Mouse (Mus musculus) limb, embryonic 10.5 days (tissue): ENCODE data around the gene Hmgcr. TPM values are rescaled to one million over a fixed set of nuclear protein-coding genes. Genes with fewer than 3 reads are reported as not detected.
"Not testable (repeated sequence)": the region's sequence is repeated elsewhere in the genome, so short reads cannot be mapped to it uniquely, and the experiment has no call there.

Experiments used
- DNase-seq: peaks from one replicate; pipeline ENCODE4 v3.0.0-alpha.2; 2017; ENCODE audit warnings: low spot score
- H3K27ac ChIP-seq: fragments of 300-500 bp; sonication (generic); 2 replicates; pipeline ENCODE4 v1.5.1; 2016; ENCODE audit warnings: mild to moderate bottlenecking
- H3K27me3 ChIP-seq: fragments of 300-500 bp; sonication (generic); 2 replicates; pipeline ENCODE4 v1.6.1; 2016; ENCODE audit warnings: low read depth, mild to moderate bottlenecking; ENCODE audit not compliant: poor library complexity, severe bottlenecking
- H3K36me3 ChIP-seq: fragments of 300-500 bp; sonication (generic); 2 replicates; pipeline ENCODE4 v1.6.1; 2016; ENCODE audit warnings: mild to moderate bottlenecking, moderate library complexity
- H3K4me1 ChIP-seq: fragments of 300-500 bp; sonication (generic); 2 replicates; pipeline ENCODE4 v1.6.1; 2016
- H3K4me3 ChIP-seq: fragments of 300-500 bp; sonication (generic); 2 replicates; pipeline ENCODE4 v1.5.1; 2016; ENCODE audit warnings: mild to moderate bottlenecking, moderate library complexity
- H3K9me3 ChIP-seq: fragments of 300-500 bp; sonication (generic); replicated peaks from 2 replicates; pipeline ENCODE4 v1.6.1; 2016; ENCODE audit warnings: mild to moderate bottlenecking
- WGBS: fragments of 180-500 bp; shearing (Covaris S2); methylation state at CpG from one replicate; pipeline ENCODE4 v1.1.7; 2016; 5-methylcytosine and 5-hydroxymethylcytosine counted together
- polyA plus RNA-seq: library from polyadenylated mRNA; unstranded; fragments of >200 nt; fragmentation: Nextera tagmentation; extraction: Ambion mirVana; gene quantifications from 2 replicates; pipeline ENCODE4 v1.2.1, GENCODE M21; 2016

Gene Hmgcr
- polyA plus RNA-seq, 1 experiment from 2014 or later = 133 TPM

DNA sequence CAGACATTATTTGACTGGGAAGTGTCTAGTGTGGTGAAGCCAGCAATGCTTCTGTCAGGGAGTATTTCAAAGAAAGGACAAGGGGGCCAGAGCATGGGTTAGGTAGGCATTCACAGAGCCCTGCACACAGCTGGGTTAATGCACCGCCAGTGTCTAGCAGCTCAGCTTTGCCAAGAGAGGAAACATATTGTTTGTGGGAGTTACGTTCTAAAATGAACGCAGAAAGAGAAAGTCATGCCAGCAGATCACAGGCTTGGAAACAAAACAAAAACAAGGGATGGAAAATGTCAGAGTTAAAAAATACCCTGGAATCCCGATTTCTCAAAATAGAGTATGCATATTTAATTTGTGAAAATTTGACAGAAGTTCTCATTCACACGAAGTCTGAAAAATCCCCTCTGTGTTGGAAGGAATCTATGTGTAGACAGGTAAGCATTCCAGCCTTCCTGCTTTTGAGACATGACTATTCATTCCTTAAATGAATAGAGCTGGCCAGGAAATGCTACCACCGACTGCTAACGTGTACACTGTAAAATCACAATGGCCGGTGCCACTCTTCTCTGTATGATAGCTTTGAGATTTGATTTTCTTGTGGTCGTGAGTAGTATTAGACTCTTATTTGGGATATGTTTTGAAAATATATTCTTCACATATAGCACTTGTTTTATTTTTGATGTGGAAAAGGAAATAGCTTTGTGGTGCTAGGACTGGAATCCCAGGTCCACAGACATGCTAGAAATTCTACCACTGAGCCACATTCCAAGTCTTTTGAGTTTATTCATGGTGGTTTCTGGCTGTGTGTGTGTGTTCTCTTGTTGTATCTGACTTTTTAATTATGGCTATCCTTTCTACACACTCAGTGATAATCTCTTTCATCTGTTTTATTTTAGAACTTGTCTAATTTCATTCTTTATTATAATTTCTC is 9.7 kb upstream of the Hmgcr start:
- H3K4me1 ChIP-seq = no peaks in the 10 kb centered on the region
- WGBS = 91% methylated on average over 9 of the region's 9 CpGs
- no peaks in the 10 kb centered on the region for H3K27me3 ChIP-seq
- no peak for DNase-seq
- H3K4me3 ChIP-seq = no peak overlapping the region
- H3K36me3 ChIP-seq = no peaks in the 10 kb centered on the region
- H3K9me3 ChIP-seq = no peaks in the 10 kb centered on the region
- no peak overlapping the region for H3K27ac ChIP-seq

DNA sequence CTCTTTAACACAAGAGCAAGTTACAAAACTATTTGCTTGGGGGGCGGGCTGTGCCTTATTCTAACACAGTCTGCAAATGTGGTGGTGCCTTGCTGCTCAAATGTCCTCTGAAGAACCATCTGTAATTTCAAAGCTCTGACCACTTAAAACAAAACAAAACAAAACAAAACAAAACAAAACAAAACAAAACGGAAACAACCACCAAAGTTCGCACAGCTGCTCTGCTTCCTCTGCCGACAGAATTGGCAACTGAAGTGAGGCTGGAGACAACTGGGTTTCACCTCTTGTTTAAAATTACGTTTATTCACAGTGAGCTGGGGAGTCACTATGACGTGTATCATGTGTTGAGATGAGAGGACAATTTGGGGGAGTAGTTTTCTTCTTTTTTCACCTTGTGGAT is 7.9 kb upstream of the Hmgcr start:
- no peak for DNase-seq
- 87% methylated on average over 6 of the region's 6 CpGs for WGBS
- H3K36me3 ChIP-seq = no peaks in the 10 kb centered on the region
- no peak overlapping the region for H3K4me3 ChIP-seq
- no peaks in the 10 kb centered on the region for H3K9me3 ChIP-seq
- H3K4me1 ChIP-seq = no peaks in the 10 kb centered on the region
- H3K27ac ChIP-seq = no peak overlapping the region
- H3K27me3 ChIP-seq = no peaks in the 10 kb centered on the region

DNA sequence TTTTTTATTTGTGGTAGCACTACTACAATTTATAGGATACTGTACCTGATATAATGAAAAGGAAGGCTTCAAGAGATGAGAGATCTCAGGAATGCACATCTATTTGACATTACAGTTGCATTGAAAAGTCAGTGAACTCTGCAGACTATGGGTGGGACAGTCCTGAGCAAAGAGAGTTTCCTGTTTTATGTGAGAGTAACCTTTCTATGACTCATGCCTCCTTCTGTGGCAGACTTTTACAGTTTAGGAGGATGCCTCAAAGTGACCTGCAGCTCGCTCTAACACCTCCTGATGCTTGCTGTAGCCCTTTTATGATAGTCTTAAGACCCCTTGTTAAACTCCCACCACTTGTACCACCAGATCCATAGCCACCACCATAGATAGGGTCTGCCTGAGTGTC is 6.3 kb upstream of the Hmgcr start:
- no peaks in the 10 kb centered on the region for H3K27me3 ChIP-seq
- no peaks in the 10 kb centered on the region for H3K36me3 ChIP-seq
- 77% methylated on average over 1 of the region's 1 CpGs for WGBS
- no peaks in the 10 kb centered on the region for H3K4me1 ChIP-seq
- H3K4me3 ChIP-seq = no peak overlapping the region
- no peak overlapping the region for H3K27ac ChIP-seq
- H3K9me3 ChIP-seq = no peaks in the 10 kb centered on the region
- DNase-seq = no peak

DNA sequence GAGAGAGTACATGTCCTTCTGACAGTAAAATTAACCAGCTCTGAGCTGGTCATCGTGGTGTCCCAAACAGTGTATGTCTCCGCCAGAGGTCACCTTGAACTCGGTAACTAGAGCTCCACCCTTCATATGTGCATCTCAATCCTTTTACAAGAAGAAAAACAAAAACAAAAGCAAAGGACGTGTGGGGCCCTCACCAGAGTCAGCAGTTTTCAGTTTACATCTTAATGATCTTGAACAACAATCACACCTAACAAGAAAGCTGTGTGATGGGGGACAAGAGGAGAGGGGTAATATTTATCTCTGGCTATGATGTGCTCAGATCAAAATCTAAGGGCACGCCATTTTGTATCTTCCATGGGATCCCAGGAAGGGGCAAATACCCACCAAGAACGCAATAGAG is 5.0 kb upstream of the Hmgcr start:
- H3K4me1 ChIP-seq = peaks cover 7% of the 10 kb centered on the region
- DNase-seq = no peak
- no peaks in the 10 kb centered on the region for H3K36me3 ChIP-seq
- no peak overlapping the region for H3K27ac ChIP-seq
- H3K4me3 ChIP-seq = no peak overlapping the region
- H3K9me3 ChIP-seq = no peaks in the 10 kb centered on the region
- 84% methylated on average over 6 of the region's 6 CpGs for WGBS
- H3K27me3 ChIP-seq = no peaks in the 10 kb centered on the region

DNA sequence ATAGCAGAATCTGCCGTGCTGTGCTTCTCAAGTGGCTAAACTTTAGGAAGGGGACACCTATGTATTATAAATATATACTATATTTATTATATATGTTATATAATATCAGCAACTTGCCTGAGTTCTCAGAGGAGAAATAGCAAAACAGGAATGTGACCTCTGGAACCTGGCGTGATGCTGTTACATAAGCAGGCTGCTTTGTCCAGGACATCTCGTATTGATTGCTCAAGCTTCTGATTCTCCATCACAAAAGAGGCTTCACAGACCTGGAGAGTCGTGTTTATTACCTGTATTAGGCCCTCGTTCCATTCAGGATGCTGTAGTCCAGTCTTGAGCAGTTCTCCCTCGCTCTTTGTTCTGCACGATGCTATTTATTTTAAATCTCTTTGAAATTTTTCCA is 3.1 kb upstream of the Hmgcr start:
- WGBS = 90% methylated on average over 7 of the region's 7 CpGs
- H3K4me3 ChIP-seq = no peak overlapping the region
- no peak for DNase-seq

DNA sequence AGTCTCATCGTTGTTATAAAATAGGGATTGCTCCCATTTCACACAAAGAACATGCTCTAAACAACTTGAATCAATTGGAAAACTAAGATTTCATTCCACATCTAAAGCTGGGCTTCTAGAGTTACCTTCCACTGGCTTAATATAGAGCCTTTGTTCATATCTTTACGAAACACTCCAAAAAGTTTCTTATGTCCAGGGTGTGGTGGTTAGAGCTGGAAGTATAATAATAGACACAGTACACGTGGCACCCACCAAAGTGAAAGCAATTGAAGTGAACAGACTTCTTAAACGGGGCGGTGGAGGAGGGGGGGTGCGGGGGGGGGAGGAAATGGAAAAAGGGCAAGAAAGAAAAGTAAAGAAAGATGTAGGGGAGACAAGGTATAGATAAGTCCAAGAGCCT is 1.5 kb upstream of the Hmgcr start:
- H3K27ac ChIP-seq = no peak overlapping the region
- no peaks in the 10 kb centered on the region for H3K27me3 ChIP-seq
- no peaks in the 10 kb centered on the region for H3K9me3 ChIP-seq
- no peak overlapping the region for H3K4me3 ChIP-seq
- peaks cover 30% of the 10 kb centered on the region for H3K4me1 ChIP-seq
- WGBS = 90% methylated on average over 6 of the region's 6 CpGs
- peaks cover 4% of the 10 kb centered on the region; the same call in 1 of the 2 replicates for H3K36me3 ChIP-seq
- no peak for DNase-seq

More for the DNA sequence above, 3.1 kb upstream of the Hmgcr start:
- Histone ChIP-seq H3K36me3 (no peaks in the 10 kb centered on the region), H3K27ac (no peak overlapping the region), H3K4me1 (peaks cover 17% of the 10 kb centered on the region), H3K27me3 (no peaks in the 10 kb centered on the region), H3K9me3 (no peaks in the 10 kb centered on the region)

DNA sequence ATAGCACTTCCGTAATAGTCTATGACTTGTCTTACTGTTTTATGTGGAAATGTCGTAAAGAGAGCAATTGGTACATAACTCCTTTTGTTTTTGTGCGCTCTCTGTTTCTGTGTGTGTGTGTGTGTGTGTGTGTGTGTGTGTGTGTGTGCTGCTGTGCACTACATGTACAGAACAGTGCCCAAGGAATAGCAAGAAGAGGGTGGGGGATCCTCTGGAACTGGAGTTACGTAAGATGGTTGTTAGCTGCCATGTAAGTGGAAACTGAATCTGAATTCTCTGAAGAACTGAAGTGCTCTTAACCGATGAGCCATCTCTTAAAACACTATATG is 1.1 kb upstream of the Hmgcr start:
- Histone ChIP-seq H3K4me1 (peaks cover 34% of the 10 kb centered on the region), H3K9me3 (no peaks in the 10 kb centered on the region), H3K36me3 (peaks cover 8% of the 10 kb centered on the region), H3K4me3 (no peak overlapping the region), H3K27me3 (no peaks in the 10 kb centered on the region), H3K27ac (peak overlapping the region; percentile 99)
- DNase-seq = no peak
- 96% methylated on average over 5 of the region's 5 CpGs for WGBS

DNA sequence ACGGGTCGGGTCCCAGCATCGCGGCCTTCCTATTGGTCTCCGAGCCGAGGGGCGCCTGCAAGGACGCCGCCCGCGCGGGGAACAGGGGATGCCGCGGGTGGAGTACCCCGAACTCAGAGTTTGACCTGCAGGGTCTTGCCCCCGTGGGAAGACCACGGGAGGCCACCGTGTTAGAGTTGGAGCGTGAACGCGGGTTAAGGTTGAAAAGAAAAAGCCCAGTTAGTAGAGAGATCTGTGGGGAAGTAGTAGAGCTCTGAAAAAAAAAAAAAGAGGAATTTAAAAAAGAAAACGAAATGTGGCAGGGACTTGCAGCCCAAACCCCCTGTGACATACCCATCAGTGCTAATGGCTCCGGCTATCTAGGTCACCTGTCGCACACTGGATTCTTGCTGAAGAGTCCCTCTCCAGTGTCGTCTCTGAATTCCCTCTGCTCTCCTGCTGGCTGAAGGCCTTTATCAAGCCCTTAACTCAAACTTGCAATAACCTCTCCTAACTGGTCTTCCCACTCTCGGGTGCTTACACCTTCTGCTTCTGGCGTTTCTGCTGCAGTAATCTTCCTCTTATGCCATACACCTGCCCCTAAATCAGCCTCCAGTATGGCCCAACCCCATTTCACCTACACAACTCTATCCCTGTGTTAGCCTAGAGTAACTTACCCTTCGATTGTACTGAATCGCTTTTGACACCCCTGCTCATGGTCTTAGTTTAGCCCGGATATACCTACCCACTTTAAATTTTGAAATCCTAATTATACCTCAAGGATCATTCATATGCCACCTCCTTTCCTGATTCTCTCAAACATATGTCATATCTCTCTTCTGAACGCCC is 556 bp upstream of the Hmgcr start:
- Histone ChIP-seq H3K27ac (peak overlapping the region; percentile 99), H3K4me3 (peak overlapping the region; percentile 95), H3K36me3 (peaks cover 13% of the 10 kb centered on the region), H3K4me1 (peaks cover 34% of the 10 kb centered on the region), H3K27me3 (no peaks in the 10 kb centered on the region), H3K9me3 (no peaks in the 10 kb centered on the region)
- DNase-seq = no peak
- 16% methylated on average over 31 of the region's 31 CpGs for WGBS

DNA sequence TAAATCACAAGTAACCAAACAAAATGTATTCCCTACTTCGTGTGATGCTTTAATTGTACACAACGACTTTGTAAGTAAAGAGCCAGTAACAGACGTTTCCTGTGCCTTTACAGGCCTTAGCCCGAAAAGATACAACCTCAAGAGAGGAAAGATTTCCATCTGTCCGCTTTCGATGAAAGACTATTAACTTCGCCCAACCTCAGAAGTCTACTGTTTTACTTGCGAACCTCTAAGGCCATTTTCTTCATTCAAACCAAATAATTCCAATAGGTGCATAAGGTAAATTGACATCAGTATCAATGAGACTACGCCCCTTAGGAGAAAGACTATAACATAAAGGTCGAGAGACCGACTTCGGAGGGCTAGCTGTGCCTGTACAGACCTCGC is 724 bp downstream of the Hmgcr start:
- no peak for DNase-seq
- peaks cover 26% of the 10 kb centered on the region for H3K36me3 ChIP-seq
- H3K4me3 ChIP-seq = peak overlapping the region; percentile 95
- H3K4me1 ChIP-seq = peaks cover 34% of the 10 kb centered on the region
- WGBS = 6% methylated on average over 13 of the region's 13 CpGs
- no peaks in the 10 kb centered on the region for H3K27me3 ChIP-seq
- peak overlapping the region; percentile 99 for H3K27ac ChIP-seq
- H3K9me3 ChIP-seq = no peaks in the 10 kb centered on the region

DNA sequence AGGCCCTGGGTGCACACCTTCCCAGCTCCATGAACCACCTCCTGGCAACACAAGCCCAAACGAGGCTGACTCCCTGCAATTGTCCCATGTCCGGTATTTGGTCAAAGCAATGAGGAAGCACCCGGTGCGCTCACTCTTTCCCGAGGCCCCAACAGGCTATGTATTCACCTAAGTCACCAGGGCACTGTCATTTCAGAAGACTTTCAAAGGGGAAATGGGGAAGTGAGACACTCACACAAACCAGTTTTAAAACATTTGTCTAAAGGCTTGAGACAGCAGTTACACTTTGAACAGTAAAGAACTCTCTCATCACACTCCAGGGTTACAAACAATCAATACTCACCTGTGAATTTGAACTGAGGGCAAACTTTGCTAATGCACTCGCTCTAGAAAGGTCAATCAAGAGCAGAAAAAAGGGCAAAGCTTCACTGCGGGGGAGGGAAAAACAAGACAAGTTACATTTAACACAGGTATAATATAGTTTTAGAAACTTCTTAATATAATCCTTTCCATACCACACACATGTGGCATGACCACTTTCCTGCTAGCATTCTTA is 6.2 kb downstream of the Hmgcr start:
- no peaks in the 10 kb centered on the region for H3K27me3 ChIP-seq
- H3K9me3 ChIP-seq = no peaks in the 10 kb centered on the region
- no peak for DNase-seq
- H3K4me1 ChIP-seq = peaks cover 24% of the 10 kb centered on the region
- H3K4me3 ChIP-seq = no peak overlapping the region
- 95% methylated on average over 7 of the region's 7 CpGs for WGBS
- peaks cover 81% of the 10 kb centered on the region for H3K36me3 ChIP-seq
- H3K27ac ChIP-seq = no peak overlapping the region

DNA sequence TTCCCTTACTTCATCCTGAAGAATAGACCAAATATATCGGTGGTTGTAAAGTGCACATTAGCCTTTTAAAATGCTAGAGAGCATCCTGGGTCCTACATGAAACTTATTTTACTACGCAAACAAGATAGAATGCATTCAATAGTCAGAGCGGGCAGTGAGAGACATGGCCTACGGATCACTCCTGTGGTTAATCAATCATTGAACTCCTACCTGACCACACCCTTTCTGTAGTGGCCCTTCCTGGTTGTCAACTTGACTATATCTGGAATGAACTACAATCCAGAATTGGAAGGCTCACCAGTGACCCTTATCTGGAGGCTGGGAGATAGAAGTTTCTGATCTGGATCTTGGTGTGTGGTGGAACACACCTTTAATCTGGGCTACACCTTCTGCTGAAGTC is 7.6 kb downstream of the Hmgcr start:
- not testable (repeated sequence) for H3K27me3 ChIP-seq, DNase-seq, H3K4me3 ChIP-seq, H3K9me3 ChIP-seq, H3K27ac ChIP-seq
- Histone ChIP-seq H3K4me1 (peaks cover 12% of the 10 kb centered on the region; the same call in 1 of the 2 replicates), H3K36me3 (peaks cover 95% of the 10 kb centered on the region)
- 95% methylated on average over 4 of the region's 4 CpGs for WGBS

DNA sequence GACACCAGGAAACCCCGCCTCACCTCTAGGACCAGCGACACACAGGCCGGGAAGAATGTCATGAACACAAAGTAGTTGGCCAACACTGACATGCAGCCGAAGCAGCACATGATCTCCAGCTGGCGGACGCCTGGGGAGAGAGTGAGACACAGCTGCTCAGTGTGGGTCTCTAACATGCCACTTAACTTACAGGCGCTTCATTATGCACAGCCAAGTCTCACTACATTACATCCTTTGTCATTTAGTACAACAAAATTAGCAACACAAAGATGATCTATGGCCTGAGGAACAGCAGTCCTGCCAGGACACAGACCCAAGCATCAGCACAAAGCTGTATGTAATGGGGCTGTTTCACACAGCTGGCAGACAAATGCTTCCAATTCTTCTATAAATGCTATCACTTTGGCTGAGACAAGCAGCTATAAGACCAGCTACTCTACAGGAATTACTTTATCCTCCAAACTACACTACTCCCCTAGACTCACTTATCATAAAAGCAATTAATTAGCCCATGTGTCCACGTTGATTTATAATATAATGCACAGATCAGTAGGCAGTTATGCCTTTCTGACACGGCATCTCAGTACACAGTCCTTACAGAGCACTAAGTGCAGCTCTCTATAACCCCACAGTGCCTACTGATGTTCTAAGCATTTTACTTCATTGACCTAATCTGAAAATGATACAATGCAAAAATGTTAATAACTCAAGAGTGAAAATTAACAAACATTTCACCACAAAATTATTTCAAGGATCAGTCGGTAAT is 10.5 kb downstream of the Hmgcr start:
- Histone ChIP-seq H3K4me3 (no peak overlapping the region), H3K27ac (no peak overlapping the region), H3K9me3 (no peaks in the 10 kb centered on the region), H3K4me1 (no peaks in the 10 kb centered on the region), H3K36me3 (peaks cover 100% of the 10 kb centered on the region), H3K27me3 (no peaks in the 10 kb centered on the region)
- 87% methylated on average over 10 of the region's 10 CpGs for WGBS
- DNase-seq = no peak
